Mouse (Mus musculus) heart, postnatal 36 days (tissue): ENCODE measurements around the gene Rnf126. TPM values are rescaled to one million over a fixed set of nuclear protein-coding genes. Genes with fewer than 3 reads are reported as not detected.

ENCODE experiments used
- DNase-seq, 2 experiments: peaks; one replicate each; pipeline ENCODE4 v3.0.0; 2021 to 2022
- intact Hi-C: fragments of 180-260 bp; cut with DNase I; formaldehyde crosslinking; loops from one replicate; pipeline ENCODE4 v1.15.1; 2025
- total RNA-seq, 2 experiments: library from RNA; stranded (reverse); gene quantifications; 2 replicates each; pipeline ENCODE4 v1.2.3; 2021

Gene Rnf126
- total RNA-seq, 2 experiments from 2014 or later, result 23.6 to 24.6 TPM

DNA sequence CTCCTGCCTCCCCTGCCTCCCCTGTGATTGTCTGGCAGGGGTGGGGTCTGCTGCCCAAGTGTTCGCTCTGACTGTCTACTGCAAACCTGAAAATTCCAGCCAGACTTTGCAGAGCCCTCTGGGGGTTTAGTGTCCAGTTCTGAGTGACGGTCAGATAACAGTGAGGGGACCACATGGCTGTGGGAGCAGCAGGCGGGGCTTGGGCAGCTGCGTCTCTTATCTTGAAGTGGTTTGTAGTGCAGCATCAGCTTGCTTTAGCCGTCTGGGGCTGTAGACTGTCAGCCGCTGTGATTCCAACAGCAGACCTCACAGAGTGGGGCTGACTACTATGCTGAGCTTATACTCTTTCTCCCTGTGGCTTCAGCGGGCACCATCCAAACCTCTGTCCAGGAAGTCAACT lies 57.4 kb downstream of the Rnf126 start:
- intact Hi-C loops, result no loop called here
- DNase-seq, result no peak

DNA sequence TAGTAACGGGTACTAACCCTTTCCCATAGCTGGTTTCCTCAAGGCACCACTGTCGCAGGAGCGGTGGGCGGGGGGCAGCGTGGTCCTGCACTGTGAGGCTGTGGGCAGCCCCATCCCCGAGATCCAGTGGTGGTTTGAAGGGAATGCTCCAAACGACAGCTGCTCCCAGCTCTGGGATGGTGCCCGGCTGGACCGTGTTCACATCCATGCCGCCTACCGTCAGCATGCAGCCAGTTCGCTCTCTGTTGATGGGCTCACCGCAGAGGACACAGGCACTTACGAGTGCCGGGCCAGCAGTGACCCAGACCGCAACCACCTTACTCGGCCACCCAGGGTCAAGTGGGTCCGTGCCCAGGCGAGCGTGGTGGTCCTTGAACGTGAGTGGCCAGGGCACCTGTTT lies 58.1 kb downstream of the Rnf126 start:
- intact Hi-C loops, result no loop called here
- DNase-seq, result no peak

Other genes with a start within 250 kb of the Rnf126 start
- 1 to 10 TPM; 2.2 to 2.7 TPM for gene Plpp2, start 233.2 kb downstream of the Rnf126 start, total RNA-seq
- gene Mier2, start 211.8 kb downstream of the Rnf126 start, total RNA-seq, result 10 to 100 TPM; 11.1 to 12.7 TPM
- not detected for gene Theg, start 179.6 kb downstream of the Rnf126 start, total RNA-seq
- under 1 TPM in 1 of 2 experiments, not detected in 1; 0.08 TPM for gene C2cd4c, start 152.9 kb downstream of the Rnf126 start, total RNA-seq
- gene Shc2, start 129.0 kb downstream of the Rnf126 start, total RNA-seq, result 1 to 10 TPM; 1.9 to 2.5 TPM
- not detected for gene Odf3l2, start 121.2 kb downstream of the Rnf126 start, total RNA-seq
- gene Madcam1, start 102.4 kb downstream of the Rnf126 start, total RNA-seq, result not detected
- gene Tpgs1, start 97.6 kb downstream of the Rnf126 start, total RNA-seq, result 10 to 100 TPM; 18.1 to 19.9 TPM
- 100 to 1,000 TPM; 178 to 198 TPM for gene Cdc34, start 84.8 kb downstream of the Rnf126 start, total RNA-seq
- 1 to 10 TPM; 6.5 to 8.4 TPM for gene Gzmm, start 77.9 kb downstream of the Rnf126 start, total RNA-seq
- 1,000 to 10,000 TPM; 1,389 to 1,395 TPM for gene Bsg, start 62.5 kb downstream of the Rnf126 start, total RNA-seq
- gene Hcn2, start 50.3 kb downstream of the Rnf126 start, total RNA-seq, result 10 to 100 TPM; 20.0 to 26.8 TPM
- gene Polrmt, start 20.4 kb downstream of the Rnf126 start, total RNA-seq, result 10 to 100 TPM; 42.3 to 48.0 TPM
- not detected for gene Fgf22, start 11.9 kb downstream of the Rnf126 start, total RNA-seq
- gene Fstl3, start 10.3 kb upstream of the Rnf126 start, total RNA-seq, result 1 to 10 TPM; 4.2 to 4.3 TPM
- not detected for gene Prss57, start 24.0 kb upstream of the Rnf126 start, total RNA-seq
- gene Palm, start 26.6 kb upstream of the Rnf126 start, total RNA-seq, result 10 to 100 TPM; 56.0 to 87.0 TPM
- under 1 TPM in 1 of 2 experiments, not detected in 1; 0.62 TPM for gene Misp, start 54.0 kb upstream of the Rnf126 start, total RNA-seq
- gene Ptbp1, start 87.5 kb upstream of the Rnf126 start, total RNA-seq, result 10 to 100 TPM; 50.9 to 51.2 TPM
- gene Prtn3, start 107.5 kb upstream of the Rnf126 start, total RNA-seq, result not detected
- gene Plppr3, start 107.7 kb upstream of the Rnf126 start, total RNA-seq, result not detected
- not detected for gene Elane, start 119.3 kb upstream of the Rnf126 start, total RNA-seq
- gene Cfd, start 123.9 kb upstream of the Rnf126 start, total RNA-seq, result 10 to 100 TPM; 11.6 to 63.9 TPM
- gene Med16, start 142.0 kb upstream of the Rnf126 start, total RNA-seq, result 10 to 100 TPM; 53.0 to 53.2 TPM
- not detected for gene Gm26602, start 143.9 kb upstream of the Rnf126 start, total RNA-seq
- gene Kiss1r, start 150.0 kb upstream of the Rnf126 start, total RNA-seq, result under 1 TPM; 0.17 to 0.38 TPM
- 10 to 100 TPM; 81.0 to 88.1 TPM for gene R3hdm4, start 154.3 kb upstream of the Rnf126 start, total RNA-seq
- 1 to 10 TPM; 1.9 to 2.6 TPM for gene Arid3a, start 160.1 kb upstream of the Rnf126 start, total RNA-seq
- 10 to 100 TPM; 25.6 to 28.8 TPM for gene Wdr18, start 193.2 kb upstream of the Rnf126 start, total RNA-seq
- gene Grin3b, start 203.8 kb upstream of the Rnf126 start, total RNA-seq, result under 1 TPM; 0.27 to 0.28 TPM
- gene Tmem259, start 217.4 kb upstream of the Rnf126 start, total RNA-seq, result 100 to 1,000 TPM; 107 to 120 TPM
- gene Cnn2, start 221.6 kb upstream of the Rnf126 start, total RNA-seq, result 10 to 100 TPM; 29.9 to 30.6 TPM
- 1 to 10 TPM; 7.7 to 7.9 TPM for gene Abca7, start 229.5 kb upstream of the Rnf126 start, total RNA-seq
- 1 to 10 TPM; 4.1 to 5.9 TPM for gene Arhgap45, start 249.7 kb upstream of the Rnf126 start, total RNA-seq